Mouse (Mus musculus) B cell, adult 67 days (primary cell): Measurements from ENCODE around the gene Catsperd. TPM values are rescaled to one million over a fixed set of nuclear protein-coding genes. Genes with fewer than 3 reads are reported as not detected.

ENCODE experiments used
- total RNA-seq, 2 experiments: library from RNA; stranded (reverse); gene quantifications; 4 replicates each; pipeline ENCODE4 v1.2.4; 2023

Catsperd gene
- under 1 TPM in 1 of 2 experiments, not detected in 1; 0.49 TPM for total RNA-seq

GRCm38 (mm10) chr17:56627530-56628277 lies at the start of gene Catsperd:
Gene Catsperd (plus strand): TSS chr17:56628143.

GRCm38 (mm10) chr17:56584257-56585130 lies 43.4 kb upstream of the Catsperd start, which contains the start of the genes Safb2 and Safb:
Gene Safb2 (minus strand): TSS chr17:56584585.
Gene Safb (plus strand): TSS chr17:56584825.

GRCm38 (mm10) chr17:56609452-56610171 lies 18.3 kb upstream of the Catsperd start, which contains the start of gene 2410015M20Rik:
Gene 2410015M20Rik (minus strand): TSS chr17:56609771.

GRCm38 (mm10) chr17:56613236-56613844 lies 14.6 kb upstream of the Catsperd start, which contains the start of gene Rpl36:
Gene Rpl36 (plus strand): TSS chr17:56613416.

GRCm38 (mm10) chr17:56626754-56627470 lies 1.0 kb upstream of the Catsperd start, which contains the start of gene Lonp1:
Gene Lonp1 (minus strand): TSS chr17:56626887.

GRCm38 (mm10) chr17:56672941-56673646 lies 45.2 kb downstream of the Catsperd start, which contains the start of gene Ranbp3:
Gene Ranbp3 (plus strand): TSS chr17:56673294.

Other genes starting within 250 kb of the Catsperd start
- 10 to 100 TPM; 15.0 to 15.7 TPM for gene Ptprs, start 151.7 kb upstream of the Catsperd start, total RNA-seq
- gene Znrf4, start 115.7 kb upstream of the Catsperd start, total RNA-seq, result not detected
- gene Gm20219, start 73.8 kb upstream of the Catsperd start, total RNA-seq, result 10 to 100 TPM; 12.4 to 13.1 TPM
- gene Safb2, start 43.6 kb upstream of the Catsperd start, total RNA-seq, result 100 to 1,000 TPM; 496 to 594 TPM
- gene Safb, start 43.3 kb upstream of the Catsperd start, total RNA-seq, result 100 to 1,000 TPM; 265 to 320 TPM
- 100 to 1,000 TPM in 1 of 2 experiments, 10 to 100 TPM in 1; 91.5 to 106 TPM for gene 2410015M20Rik, start 18.4 kb upstream of the Catsperd start, total RNA-seq
- 1,000 to 10,000 TPM; 1,417 to 1,463 TPM for gene Rpl36, start 14.7 kb upstream of the Catsperd start, total RNA-seq
- 10 to 100 TPM; 51.5 to 54.6 TPM for gene Lonp1, start 1.3 kb upstream of the Catsperd start, total RNA-seq
- 100 to 1,000 TPM; 108 to 112 TPM for gene Ranbp3, start 45.2 kb downstream of the Catsperd start, total RNA-seq
- gene Ndufa11, start 89.6 kb downstream of the Catsperd start, total RNA-seq, result 10 to 100 TPM; 62.9 to 66.3 TPM
- gene Vmac, start 89.9 kb downstream of the Catsperd start, total RNA-seq, result 10 to 100 TPM; 11.7 to 14.8 TPM
- gene Nrtn, start 129.4 kb downstream of the Catsperd start, total RNA-seq, result not detected
- gene Dus3l, start 136.6 kb downstream of the Catsperd start, total RNA-seq, result 10 to 100 TPM; 83.2 to 86.6 TPM
- 1 to 10 TPM in 1 of 2 experiments, under 1 TPM in 1; 0.65 to 1.7 TPM for gene Prr22, start 142.1 kb downstream of the Catsperd start, total RNA-seq
- gene Rfx2, start 202.9 kb downstream of the Catsperd start, total RNA-seq, result 10 to 100 TPM in 1 of 2 experiments, 1 to 10 TPM in 1; 7.3 to 12.0 TPM
- not detected for gene Acsbg2, start 246.3 kb downstream of the Catsperd start, total RNA-seq
- gene 1700061G19Rik, start 247.3 kb downstream of the Catsperd start, total RNA-seq, result not detected